Mouse (Mus musculus): ENCODE measurements around the gene Sbk1.
"Not testable (repeated sequence)": the region's sequence is repeated elsewhere in the genome, so short reads cannot be mapped to it uniquely, and the experiment has no call there.

The Sbk1 gene

GRCm38 (mm10) chr7:126288104-126288497 lies 15.7 kb downstream of the Sbk1 start:
- DNase-seq = peak; percentile 64

GRCm38 (mm10) chr7:126288571-126289091 lies 16.2 kb downstream of the Sbk1 start:
- DNase-seq = no peak

GRCm38 (mm10) chr7:126289371-126289770 lies 17.0 kb downstream of the Sbk1 start:
- DNase-seq = no peak

GRCm38 (mm10) chr7:126289956-126290355 lies 17.5 kb downstream of the Sbk1 start:
- DNase-seq = peak; percentile 74

- DNase-seq = peak; percentile 39
Observed at GRCm38 (mm10) chr7:126291681-126292545, 19.5 kb downstream of the Sbk1 start.

- peak; percentile 39 for DNase-seq
Observed at GRCm38 (mm10) chr7:126293091-126293490, 20.7 kb downstream of the Sbk1 start.

GRCm38 (mm10) chr7:126297579-126298460 lies 25.4 kb downstream of the Sbk1 start:
- no peak for DNase-seq

GRCm38 (mm10) chr7:126298856-126299255 lies 26.4 kb downstream of the Sbk1 start:
- DNase-seq = no peak

- DNase-seq = not testable (repeated sequence)
Observed at GRCm38 (mm10) chr7:126301831-126302230, 29.4 kb downstream of the Sbk1 start.

GRCm38 (mm10) chr7:126311822-126312221 lies 39.4 kb downstream of the Sbk1 start:
- no peak for DNase-seq

- no peak for DNase-seq
Observed at GRCm38 (mm10) chr7:126313309-126313708, 40.9 kb downstream of the Sbk1 start.

GRCm38 (mm10) chr7:126314273-126314672 lies 41.9 kb downstream of the Sbk1 start:
- no peak for DNase-seq

GRCm38 (mm10) chr7:126323729-126324128 lies 51.3 kb downstream of the Sbk1 start:
- DNase-seq = peak; percentile 52

GRCm38 (mm10) chr7:126324791-126325190 lies 52.4 kb downstream of the Sbk1 start:
- DNase-seq = no peak

- DNase-seq = not testable (repeated sequence)
Observed at GRCm38 (mm10) chr7:126325576-126326273, 53.3 kb downstream of the Sbk1 start.

- DNase-seq = not testable (repeated sequence)
Observed at GRCm38 (mm10) chr7:126328848-126329247, 56.4 kb downstream of the Sbk1 start.

GRCm38 (mm10) chr7:126329907-126330645 lies 57.7 kb downstream of the Sbk1 start:
- DNase-seq = no peak

- no peak for DNase-seq
Observed at GRCm38 (mm10) chr7:126330693-126331092, 58.3 kb downstream of the Sbk1 start.

GRCm38 (mm10) chr7:126332691-126333090 lies 60.3 kb downstream of the Sbk1 start:
- no peak for DNase-seq

- DNase-seq = no peak
Observed at GRCm38 (mm10) chr7:126335556-126335955, 63.1 kb downstream of the Sbk1 start.

- no peak for DNase-seq
Observed at GRCm38 (mm10) chr7:126338906-126339305, 66.5 kb downstream of the Sbk1 start.

GRCm38 (mm10) chr7:126339521-126339971 lies 67.1 kb downstream of the Sbk1 start:
- no peak for DNase-seq

Measured in cerebellum, adult 11-12 months (tissue).